Mouse (Mus musculus): Measurements from ENCODE around the gene March9.
"Not testable (repeated sequence)": the region's sequence is repeated elsewhere in the genome, so short reads cannot be mapped to it uniquely, and the experiment has no call there.

The March9 gene

DNA sequence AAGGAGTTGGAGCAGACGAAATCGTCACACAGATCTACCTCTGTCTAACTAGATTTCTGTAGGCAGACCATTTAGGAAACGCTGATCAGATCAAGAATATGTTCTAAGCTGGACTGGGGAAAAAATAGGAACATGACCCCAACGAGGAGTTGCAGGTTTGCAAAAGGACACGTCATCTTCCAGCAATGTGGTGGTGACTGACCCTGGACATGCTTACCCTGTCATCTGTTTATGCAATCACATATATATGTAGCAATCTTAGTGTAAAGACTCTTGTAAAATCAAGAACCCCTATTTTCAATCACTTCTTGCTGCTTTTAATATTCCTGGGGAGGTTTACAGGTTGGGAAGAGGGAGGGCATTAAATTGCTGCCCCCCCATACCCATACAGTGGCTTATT, 2.5 kb upstream of the March9 start:
- DNase-seq = no peak

DNA sequence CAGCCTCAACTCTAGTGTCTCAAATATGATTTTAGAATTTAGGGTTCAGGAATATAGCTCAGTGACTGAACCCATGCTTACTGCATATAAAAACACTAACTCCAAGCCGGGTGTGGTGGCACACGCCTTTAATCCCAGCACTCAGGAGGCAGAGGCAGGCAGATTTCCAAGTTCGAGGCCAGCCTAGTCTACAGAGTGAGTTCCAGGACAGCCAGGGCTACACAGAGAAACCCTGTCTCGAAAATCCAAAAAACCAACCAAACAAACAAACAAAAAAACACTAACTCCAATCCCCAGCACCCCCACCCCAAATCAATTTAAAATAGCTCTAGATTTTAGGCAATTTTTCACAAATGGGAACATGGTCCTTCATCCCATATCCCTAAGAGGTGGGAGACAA, 2.1 kb upstream of the March9 start:
- not testable (repeated sequence) for DNase-seq

DNA sequence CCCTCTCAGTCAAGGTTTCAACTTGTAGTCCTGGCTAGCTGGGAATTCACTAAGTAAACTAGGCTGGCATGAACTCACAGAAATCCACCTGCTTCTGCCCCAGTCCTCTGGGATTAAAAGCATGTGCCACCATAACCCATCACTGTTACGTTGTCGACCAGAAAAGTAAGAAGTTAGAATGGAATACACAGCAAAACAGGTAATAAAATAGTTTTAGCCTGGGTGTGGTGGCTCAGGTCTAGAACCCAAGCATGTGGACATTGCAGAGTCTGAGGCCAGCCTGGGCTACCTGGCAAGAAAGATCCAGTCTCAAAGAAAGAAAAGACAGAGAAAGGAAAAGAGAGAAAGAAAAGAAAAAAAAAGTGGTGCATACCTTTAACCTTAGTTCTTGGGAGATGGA, 1.5 kb upstream of the March9 start:
- no peak for DNase-seq

DNA sequence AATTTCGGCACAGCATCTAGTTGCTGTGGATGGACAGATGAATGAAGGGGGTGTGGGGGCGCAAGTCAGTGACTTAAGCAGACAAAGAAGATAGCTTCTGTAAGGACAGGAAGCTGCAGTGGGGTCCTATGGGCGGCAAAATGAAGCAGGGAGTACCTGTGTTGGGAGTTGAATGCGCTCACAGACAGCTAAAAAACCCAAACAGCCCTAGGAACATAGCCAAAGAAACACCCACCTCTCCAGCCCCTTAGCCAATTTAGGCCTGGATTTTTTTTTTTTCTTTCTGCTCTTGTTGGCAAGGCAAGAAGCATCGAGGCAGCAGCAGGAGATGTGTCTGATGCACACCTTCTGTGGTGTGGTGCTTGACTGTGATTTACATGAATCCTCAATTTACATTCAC, 1.1 kb upstream of the March9 start:
- DNase-seq = no peak

DNA sequence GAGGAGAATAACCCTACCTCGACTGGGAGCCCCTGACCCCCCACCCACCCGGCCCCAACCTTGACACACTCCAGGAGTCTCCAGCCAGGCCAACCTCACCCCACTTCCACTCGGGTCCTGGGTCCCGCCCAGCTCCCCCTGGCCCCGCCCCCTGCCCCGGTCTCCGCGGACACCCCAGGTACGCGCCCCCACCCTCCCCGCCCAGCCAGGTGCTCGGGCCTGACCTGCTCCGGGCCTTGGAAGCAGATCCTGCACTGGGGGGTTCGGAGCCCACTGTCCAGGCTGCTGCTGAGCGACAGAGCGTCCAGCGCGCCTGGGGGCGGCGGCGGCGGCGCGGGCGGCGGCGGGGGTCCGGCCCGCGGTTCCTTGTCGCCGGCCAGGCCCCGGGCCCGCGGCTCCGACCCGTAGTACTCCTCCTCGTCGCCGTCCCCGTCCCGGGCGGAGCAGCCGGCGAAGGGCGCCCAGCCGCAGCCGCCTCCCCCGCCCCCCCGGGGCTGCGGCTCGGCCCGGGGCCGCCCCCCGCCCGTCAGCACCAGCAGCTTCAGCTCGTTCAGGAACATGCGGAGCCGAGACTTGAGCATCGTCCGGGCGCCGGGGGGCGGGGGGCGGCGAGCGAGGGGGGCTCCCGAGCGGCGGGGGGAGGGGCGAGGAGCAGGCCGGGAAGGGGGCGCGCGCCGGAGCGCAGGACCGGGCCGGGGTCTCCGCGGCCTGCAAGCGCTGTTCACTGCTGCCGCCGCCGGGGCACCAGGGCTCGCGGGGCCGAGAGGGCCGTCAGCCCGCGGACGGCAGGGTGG, 613 bp downstream of the March9 start:
- DNase-seq = peak in 1 of 2 experiments; percentile 49

DNA sequence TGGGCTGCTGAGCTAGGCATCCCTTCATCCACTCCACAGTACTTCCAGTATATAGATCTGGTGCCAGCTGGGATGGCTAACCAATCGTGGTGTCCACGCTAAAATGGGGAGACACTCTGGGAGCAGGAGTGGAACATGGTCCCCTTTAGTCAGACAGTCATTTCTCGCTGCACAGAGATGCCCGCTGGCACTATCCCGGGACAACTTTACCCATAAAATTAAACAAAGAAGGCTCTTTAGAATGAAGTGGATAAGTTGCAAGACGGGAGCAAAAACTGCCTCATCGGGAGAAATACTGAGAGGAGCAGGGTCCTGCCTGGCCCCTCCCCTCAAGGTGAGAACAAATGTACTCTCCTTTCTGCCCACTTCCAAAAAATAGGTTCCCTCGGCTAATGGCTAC, 1.3 kb downstream of the March9 start:
- DNase-seq = no peak

DNA sequence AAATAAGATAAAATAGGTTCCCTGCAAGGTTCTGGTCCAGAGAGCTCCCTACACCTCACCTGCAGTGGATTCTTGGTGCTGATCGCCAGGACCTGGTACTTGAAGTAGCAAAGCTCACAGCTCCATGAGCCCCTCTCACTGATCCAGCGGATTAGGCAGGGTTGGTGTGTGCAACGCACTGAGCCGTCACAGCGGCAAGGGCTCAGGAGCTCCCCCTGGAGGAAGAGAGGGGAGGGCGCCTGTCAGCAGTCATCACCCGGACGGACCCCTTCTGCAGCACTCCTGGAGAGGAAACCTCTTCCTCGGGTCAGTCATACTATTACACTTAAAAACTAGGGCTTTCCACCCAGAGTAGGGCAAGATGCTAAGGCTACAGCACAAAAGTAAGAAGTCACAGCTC, 1.8 kb downstream of the March9 start:
- DNase-seq = peak; percentile 80 to 88

DNA sequence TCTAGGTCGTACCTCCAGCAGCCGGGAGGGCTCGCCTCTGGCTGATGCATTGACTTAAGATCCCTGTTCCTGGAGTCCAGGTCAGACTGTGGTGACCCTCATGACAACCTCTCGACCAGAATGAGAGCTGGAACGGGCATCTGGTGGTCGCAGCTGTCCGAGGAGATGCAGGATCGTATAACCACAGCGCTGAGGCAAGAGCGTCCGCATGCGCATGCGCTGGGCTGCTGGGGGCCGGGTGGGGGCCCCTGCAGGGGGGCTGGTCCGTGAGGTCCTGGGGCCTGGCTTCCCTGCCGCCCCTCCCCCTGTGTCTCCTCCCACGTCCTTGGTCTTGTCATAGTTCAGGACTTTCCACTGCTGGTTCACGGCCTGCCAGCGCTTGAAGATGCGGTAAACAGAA, 3.5 kb downstream of the March9 start:
- DNase-seq = no peak

DNA sequence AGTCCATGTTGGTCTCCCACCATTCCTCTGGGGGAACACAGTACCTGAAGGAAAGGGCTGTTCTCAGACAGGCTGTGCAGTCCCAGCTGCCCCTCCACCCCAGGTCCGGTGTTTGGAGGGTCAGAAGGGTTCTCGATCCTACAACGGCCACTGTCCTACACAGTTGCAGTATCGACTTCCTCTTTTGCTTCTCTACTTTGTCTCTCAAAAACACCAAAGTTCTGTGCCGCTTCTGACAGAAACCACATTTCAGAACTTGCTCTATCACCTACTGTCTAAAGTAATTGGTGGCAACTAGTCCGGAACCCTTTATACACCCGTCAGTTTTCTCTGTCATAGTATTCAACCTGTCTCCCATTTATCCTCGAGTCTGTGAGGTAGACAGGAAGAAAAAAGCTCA, 4.6 kb downstream of the March9 start:
- DNase-seq = no peak

DNA sequence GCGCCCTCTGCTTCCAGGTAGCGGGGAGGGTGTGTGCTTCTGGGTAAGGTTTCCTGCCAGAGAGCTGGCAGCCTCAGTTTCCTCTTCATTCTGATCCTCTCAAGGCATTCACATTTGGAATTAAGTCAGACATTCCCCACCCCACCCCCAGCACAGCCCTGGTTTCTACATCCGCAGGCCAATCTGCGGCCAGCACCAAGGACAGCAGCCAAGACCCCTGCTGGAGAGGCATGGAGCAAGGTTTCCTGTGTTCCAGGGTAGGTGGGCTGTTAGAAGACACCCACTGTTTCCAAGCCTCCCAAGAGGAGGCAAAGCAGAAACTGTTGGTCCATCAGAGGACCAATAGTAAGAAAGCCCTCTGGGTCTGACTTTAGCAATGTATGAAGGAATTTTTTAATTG, 5.3 kb downstream of the March9 start:
- peak in 1 of 2 experiments; percentile 58 for DNase-seq

DNA sequence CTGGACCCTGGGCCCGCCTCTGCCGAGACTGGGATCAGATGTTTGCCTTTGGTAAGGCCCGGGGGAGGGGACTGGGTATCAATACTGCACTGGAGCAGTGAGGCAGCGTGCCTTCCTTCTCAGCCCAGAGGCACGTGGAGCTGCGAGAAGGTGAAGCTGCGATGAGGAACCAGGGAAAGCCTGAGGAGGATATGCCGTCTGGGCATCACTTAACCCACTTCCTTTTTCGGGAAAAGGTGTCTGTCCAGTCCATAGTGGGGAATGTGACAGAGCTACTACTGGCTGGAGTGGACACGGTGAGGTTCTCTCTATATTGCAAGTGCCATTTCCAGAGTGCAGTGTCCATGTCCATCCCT, 9.9 kb downstream of the March9 start:
- no peak for DNase-seq

DNA sequence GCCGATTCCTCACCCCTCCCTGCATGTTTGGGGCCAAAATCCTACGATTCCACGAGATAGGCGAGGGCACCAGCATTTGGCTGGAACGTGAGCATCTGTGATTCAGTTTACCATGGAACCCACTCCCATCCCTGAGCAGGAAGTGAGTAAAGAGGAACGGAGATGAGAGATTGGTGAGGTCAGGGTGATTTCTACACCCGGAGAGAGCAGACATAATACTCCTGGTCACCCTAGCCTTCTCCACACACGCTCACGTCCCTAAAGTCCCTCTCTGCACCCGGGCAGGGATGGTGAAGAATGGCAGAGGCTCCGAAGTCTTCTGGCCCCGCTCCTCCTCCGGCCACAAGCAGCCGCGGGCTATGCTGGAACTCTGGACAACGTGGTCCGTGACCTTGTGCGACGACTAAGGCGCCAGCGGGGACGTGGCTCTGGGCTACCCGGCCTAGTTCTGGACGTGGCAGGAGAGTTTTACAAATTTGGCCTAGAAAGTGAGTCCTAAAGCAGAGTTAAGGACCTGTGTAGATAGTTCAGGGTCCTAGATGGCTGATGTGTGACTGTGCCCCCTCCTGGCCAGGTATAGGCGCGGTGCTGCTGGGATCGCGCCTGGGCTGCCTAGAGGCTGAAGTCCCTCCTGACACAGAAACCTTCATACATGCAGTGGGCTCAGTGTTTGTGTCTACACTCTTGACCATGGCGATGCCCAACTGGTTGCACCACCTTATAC, 10.4 kb downstream of the March9 start:
- DNase-seq = peak in 1 of 2 experiments; percentile 64

DNA sequence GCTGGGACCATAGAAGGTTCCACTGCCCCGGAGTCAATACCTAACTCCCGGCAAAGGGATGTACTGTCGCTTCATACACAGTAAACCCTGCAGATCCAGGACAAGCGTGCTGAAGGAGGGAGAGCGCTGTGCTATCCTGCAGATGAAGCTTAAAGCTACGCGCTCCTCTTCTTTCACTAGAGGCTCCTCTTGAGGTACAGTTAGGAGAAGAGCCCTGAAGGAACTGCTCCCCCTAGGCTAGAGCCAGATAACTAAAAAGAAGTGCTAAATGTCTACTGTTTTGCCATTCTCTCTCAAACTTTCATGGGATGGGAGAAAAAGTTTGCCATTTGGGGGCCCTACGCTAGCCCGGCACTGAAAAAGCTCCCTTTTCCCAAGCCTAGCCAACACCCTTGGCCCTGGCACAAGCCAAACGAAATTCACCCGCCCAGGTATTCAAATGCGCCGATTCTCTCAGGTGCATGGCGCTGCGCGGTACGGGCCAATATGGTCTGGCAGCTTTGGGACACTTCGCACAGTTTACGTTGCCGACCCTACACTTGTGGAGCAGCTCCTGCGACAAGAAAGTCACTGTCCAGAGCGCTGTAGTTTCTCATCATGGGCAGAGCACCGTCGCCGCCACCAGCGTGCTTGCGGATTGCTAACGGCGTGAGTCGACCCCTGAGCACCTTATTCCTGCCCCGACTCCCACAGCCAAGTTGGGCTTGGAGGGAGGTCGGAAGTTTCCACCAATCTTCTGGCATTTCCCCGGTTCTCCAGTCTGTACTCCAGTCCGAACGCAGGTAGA, 11.2 kb downstream of the March9 start:
- peak in 1 of 2 experiments; percentile 51 for DNase-seq

DNA sequence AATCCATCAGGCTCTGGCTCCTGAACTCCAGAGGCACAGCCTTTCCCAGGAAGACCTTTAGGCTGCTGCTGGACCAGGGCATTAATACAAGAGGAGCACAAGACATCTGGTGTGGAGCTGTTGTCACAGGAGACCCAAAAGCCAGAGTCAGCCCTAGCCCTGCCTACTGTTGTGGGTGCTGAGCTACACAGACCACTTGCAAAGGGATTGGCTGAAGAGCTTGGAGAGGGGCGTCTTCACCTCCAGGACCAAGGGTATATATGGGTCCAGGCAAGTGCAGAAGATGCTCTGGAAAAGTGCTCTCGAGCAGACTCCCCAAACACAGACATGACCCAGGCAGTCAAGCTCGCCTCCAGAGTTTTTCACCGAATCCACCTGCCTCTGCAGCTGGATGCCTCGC, 12.0 kb downstream of the March9 start, which contains the start of gene Cyp27b1:
Gene Cyp27b1 (plus strand): TSS at position 297 of the 400 bp plus-strand sequence.
- no peak for DNase-seq

DNA sequence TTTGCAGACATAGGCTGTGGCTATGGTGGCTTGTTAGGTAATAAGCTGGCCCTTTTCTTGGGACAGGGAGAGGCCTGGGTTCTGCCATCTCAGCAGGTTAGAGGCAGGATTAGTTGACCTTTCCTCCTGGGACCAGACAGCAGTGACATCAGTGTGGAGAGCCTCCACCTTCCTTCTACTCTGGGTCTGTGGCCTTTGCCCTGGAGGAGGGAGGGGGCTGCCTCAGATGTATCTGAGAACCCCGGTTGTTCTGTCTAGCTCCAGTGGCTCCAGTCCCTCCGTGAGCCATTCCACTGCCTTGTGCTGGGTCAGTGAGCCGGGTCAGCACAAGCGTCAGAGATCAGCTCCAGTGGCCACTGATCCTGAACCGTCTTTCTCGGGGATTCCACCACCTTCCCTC, 16.8 kb downstream of the March9 start:
- peak; percentile 85 to 94 for DNase-seq

DNA sequence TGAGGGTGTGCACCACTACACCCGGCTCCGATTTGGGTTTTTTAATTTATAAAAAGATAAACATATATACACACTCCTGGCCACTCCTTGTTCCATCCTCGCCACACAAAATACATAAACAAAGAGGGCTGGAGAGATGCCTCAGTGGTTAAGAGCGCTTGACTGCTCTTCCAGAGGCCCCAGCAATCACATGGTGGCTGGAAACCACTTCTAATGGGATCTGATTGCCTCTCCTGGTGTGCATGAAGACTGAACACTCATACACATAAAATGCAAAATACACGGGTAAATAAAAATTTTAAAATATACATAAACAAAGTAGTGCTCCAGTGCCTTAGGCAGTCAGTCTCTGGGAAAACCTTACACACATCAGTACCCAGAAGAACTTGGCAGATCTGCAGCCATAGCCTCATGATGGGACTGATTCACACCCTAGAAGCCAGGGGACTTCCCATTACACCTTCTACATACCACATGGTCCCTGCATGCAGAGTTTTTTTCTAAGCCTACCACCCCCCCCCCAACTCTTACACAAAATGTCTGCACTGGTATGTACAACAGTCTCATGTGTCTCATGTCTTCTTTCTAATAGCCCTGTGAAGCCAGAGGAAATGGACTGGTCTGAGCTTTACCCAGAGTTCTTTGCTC, 17.4 kb downstream of the March9 start:
- DNase-seq = no peak

DNA sequence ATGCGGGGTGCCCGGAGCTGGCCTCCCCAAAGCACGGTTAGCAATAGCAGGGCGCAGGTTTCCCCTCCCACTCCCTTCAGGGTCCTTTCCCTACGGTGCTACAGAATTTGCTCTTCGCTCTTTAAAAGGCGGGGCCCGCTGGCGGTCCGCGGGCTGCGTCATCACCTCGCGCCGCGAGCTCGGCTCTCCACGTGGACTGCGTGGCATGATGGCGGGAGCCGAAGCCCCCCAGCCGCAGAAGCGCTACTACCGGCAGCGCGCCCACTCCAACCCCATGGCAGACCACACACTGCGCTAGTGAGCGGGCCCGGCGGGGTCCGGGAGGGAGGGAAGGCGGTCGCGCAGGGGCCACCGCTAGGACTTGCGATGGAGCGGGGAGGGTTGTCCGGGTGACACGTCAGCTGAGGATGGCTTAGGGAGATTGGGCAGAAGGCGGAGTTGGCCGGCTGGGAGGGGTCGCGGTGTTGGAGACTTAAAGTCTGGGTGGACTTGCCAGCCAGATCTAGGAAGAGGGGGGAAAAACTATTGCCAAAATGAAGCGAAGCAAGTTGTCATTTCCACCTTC, 18.1 kb downstream of the March9 start:
- DNase-seq = peak; percentile 88 to 94

DNA sequence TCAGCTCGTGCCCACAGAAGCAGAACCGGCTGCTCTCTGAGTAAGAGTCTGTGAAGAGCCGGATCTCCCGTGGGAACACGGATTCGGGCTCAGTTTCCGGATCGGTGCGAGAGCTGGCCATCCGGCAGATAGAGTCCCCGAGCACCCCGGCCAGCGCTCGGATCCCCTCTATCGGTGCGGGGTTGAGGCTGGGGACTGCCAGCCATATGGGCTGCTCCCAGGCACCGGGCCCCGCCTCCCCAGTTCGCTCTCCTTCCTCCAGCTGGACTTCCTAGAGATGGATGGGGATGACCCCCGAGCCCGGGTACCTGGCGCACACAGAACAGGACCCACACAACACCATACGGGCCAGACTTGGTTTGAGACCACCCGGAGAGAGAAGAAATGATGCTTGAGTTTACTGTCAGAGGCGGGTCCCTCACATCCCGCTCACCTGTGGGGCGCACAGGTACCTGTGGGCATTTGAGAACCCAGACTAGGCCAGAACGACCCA, 18.7 kb downstream of the March9 start, which contains the start of the genes Mettl1 and Eef1akmt3:
Gene Mettl1 (plus strand): TSS at position 141 of the 493 bp plus-strand sequence.
Gene Eef1akmt3 (minus strand): TSS at position 240 of the 493 bp plus-strand sequence.
- DNase-seq = peak in 1 of 2 experiments; percentile 72

DNA sequence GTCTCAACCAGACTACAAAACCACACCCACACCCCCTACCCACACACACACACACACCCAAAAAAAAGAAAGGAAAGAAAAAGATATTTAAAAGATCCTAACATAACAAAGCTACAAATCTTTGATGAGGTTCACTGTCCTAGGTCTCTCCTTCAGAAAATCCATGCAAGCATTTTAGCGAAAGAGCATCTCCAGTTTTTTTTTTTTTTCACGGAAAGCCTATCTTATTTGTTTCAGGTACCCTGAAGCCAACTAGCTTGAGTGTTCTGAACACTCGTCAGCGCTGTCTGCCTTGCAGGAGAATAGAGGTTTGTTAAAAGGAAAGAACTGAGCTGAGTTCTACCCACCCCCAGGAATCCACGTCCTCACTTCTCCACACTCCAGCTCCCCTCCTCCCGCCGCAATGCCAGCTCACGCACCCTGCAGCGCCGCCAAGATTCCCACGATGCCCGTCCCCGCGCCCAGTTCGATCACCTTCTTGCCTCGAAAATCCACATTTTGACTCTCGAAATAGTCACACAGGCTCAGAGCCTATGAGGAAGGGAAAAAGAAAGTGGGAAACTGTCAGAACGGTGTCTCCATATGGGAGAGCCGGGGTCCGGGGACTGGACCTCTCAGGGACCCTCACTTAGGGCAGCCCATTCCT, 19.3 kb downstream of the March9 start:
- peak in 1 of 2 experiments; percentile 58 for DNase-seq

DNA sequence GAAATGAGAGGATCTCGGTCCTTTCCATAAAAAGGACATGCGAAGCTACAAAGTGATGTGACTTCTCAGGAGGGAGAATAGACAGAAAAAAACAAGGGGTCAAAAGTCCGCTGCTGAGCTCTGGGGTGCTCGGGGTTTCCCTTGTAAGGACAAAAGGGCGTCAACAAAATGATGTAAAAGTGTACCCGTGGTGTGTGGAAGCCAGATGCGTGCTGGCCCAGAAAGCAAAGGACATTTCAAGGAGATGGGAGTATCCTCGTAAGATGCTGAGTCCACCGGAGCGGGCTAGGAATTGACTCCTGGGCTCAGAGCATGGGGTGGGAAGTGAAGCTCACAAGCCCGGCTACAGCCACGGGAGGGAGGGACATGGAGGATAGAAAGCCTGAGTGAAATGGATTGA, 22.3 kb downstream of the March9 start:
- DNase-seq = peak; percentile 58 to 70

DNA sequence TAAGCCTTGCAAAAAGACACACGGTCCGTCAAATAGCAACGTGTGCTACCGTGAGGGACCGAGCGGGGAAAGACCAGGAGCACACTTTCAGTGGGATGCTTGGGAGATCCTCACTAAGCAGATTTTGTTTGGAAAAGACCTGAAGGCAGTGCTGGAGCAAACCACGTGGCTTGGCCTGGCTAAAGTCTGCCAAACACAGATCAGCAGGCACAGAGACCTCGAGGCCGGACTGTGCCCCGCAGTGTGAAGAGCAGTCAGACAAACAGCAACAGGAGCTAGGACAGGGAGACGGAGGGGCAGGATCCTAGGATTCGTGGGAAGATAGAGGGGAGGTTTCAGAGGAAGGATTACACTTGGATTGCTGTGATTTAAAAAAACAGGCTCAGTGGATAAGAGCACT, 23.7 kb downstream of the March9 start:
- DNase-seq = peak; percentile 82 to 90

Measured in kidney, postnatal 36 days (tissue).